Mouse (Mus musculus) CH12.LX (cell line): Measurements from ENCODE around the gene Serpinf1.

Experiments used
- CTCF ChIP-seq, 2 experiments: IDR thresholded peaks in 1 of 2; conservative IDR thresholded peaks in 1 of 2; 2 replicates each; pipeline ENCODE4 v1.5.1; 2011 to 2012; ENCODE audit warnings: low read depth in 2 of 2, low read length in 2 of 2, improper control_type of control experiment in 1 of 2, inconsistent platforms in 1 of 2, mild to moderate bottlenecking in 1 of 2, moderate library complexity in 1 of 2
- RCOR1 ChIP-seq: conservative IDR thresholded peaks from 2 replicates; pipeline ENCODE4 v1.6.1; 2012; ENCODE audit warnings: low read depth, mild to moderate bottlenecking, inconsistent platforms, low read length, improper control_type of control experiment

- TF ChIP-seq RCOR1 (no peak), CTCF (conservative IDR thresholded peaks at IDR 0.05 in 1 of 2, IDR thresholded peaks at IDR 0.05 in 1 of 2; ENCODE audit: low read depth in 2 of 2, low read length in 2 of 2) (no peak)
Observed at GRCm38 (mm10) chr11:75462865-75463336, 40.4 kb upstream of the Serpinf1 start.
